Mouse (Mus musculus) spleen, postnatal 0 days (tissue): ENCODE results near the gene Zfp874b. TPM values are rescaled to one million over a fixed set of nuclear protein-coding genes. Genes with fewer than 3 reads are reported as not detected.

ENCODE experiments used
- polyA plus RNA-seq: library from polyadenylated mRNA; unstranded; fragments of >200 nt; fragmentation: Nextera tagmentation; extraction: Ambion mirVana; gene quantifications from 2 replicates; pipeline ENCODE4 v1.2.1, GENCODE M21; 2015

Gene Zfp874b
- polyA plus RNA-seq: 3.1 and 3.8 TPM in 2 replicates

DNA sequence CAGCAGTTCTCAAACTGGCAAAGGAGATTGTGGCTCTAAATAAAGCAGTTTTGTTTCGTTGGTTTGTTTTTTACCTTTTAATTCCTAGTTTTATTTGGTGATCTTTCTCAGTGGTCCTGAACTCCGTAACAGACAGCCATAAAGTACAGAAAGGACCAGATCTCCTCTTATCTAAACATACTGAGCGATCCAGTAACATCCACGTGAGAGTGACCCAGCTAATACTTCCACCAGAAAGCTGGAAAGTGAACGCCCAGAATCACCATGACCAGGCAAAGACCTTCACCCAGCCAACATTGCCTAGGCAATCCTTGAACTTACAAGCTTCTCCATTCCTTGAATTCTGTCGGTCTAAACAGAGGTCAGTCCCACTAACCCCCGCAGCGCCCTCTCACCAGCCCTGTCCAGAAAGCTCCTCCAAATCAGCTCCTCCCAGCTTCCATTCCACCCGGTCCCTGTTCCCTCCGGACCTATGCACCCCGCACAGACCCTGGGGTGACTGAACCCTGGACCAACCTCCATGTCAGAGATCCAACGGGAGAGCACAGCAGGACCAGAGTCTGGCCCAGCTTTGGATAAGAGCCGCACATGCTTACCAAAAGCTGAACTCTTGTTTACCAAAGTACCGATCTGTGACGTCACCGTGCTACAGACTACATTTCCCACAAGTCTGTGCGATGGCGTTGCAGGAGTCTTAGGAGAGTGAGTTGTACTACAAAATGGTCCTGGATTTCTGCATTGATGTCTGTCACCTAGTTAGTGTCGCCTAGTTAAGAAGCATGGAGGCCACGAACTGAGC lies at the start of gene Zfp874b:
TSS of gene Zfp874b (minus strand) at position 634 of the 799 bp plus-strand sequence.

DNA sequence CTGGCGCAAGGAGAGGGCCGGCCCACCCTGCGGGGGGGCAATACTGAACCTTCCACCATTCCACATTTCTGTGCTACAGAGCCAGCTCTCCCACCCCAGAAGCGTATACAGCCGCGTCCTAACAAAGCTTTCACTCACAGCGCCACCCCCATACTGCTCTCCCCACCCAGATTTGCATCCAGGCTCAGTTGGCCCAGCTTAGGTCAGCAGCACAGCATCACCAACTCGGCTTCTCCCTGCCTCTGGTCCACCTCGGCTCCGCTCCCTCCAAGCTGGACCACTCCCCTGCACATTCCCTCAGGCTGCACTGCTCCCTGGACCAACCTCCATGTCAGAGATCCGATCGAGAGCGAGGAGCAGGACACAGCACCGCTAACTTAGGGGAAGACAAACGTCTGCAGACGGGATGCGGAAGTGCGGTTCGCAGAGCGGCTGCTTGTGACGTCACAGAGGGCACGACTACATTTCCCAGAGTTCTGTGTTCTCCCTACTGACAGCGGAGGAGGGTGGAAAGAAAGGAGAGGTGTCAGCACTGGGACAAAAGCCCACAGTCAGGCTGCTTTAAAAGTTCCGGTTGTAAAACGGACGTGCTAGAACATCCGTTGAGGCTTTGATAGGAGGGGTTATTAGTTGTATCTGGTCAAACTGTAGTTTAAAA lies 41.8 kb upstream of the Zfp874b start, which contains the start of the genes Gm26965 and Zfp87:
TSS of gene Gm26965 (minus strand) at position 399 of the 658 bp plus-strand sequence.
TSS of gene Zfp87 (minus strand) at position 425 of the 658 bp plus-strand sequence.

DNA sequence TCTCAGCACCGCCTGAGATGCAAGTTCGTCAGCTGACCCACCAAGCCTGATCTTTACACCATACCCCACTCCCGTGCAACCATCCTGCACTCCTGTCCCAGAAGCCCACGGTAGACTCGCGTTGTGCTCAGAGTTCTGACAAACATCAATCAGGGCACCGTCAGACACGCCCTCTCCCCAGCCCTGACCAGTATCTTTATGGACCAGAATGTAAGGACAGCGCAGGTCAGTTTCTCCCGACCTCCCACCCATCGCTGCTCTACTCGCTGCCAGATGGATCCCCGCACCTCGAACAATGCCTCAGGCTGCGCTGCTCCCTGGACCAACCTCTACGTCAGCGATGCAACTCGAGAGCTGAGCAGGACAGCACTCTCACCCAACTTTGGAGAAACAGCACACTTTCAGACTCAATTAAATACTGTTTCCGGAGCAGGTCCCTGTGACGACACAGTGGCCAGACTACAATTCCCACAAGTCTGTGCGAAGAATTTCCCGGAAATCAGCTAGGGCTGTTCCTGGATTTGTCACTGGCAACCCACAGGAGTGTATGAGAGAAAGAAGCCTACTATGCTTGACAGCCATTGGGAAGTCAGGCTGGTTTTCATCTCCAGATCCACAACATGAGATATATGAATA lies 16.1 kb upstream of the Zfp874b start, which contains the start of gene Zfp58:
TSS of gene Zfp58 (minus strand) at position 472 of the 636 bp plus-strand sequence.

DNA sequence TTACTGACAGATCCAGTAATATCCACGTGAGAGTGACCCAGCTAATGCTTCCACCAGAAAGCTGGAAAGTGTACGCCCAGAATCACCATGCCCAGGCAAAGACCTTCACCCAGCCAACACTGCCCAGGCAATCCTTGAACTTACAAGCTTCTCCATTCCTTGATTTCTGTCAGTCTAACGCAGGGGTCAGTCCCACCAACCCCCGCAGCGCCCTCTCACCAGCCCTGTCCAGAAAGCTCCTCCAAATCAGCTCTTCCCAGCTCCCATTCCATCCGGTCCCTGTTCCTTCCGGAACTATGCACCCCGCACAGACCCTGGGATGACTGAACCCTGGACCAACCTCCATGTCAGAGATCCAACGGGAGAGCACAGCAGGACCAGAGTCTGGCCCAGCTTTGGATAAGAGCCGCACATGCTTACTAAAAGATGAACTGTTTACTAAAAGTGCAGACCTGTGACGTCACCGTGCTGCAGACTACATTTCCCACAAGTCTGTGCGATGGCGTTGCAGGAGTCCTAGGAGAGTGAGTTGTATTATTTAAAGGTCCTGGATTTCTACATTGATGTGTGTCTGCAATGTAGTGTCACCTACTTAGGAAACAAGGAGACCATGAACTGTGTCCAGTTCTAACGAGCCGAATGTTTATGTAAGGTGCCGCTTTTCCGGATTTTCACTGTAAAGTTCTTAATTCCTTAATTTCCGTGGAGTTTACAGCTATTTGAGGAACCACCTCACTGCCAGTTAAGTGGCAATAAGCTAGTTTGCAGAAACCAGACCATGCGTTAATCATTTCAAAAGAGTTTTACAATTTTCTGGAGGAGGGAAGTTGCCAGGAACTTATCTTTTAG lies 32.7 kb downstream of the Zfp874b start, which contains the start of gene Zfp874a:
TSS of gene Zfp874a (minus strand) at position 453 of the 849 bp plus-strand sequence.

Other genes with a start within 250 kb of the Zfp874b start
- gene Zfp458, start 205.8 kb downstream of the Zfp874b start, polyA plus RNA-seq: 0.95 and 1.1 TPM in 2 replicates
- gene Zfp457, start 177.8 kb downstream of the Zfp874b start, polyA plus RNA-seq: 0.49 and 0.53 TPM in 2 replicates
- 1.3 TPM in 2 replicates for gene Zfp595, start 151.7 kb downstream of the Zfp874b start, polyA plus RNA-seq
- 0.25 TPM in 1 of 2 replicates, not detected in the other for gene Gm28044, start 123.7 kb downstream of the Zfp874b start, polyA plus RNA-seq
- 0.78 and 0.92 TPM in 2 replicates for gene Zfp953, start 123.7 kb downstream of the Zfp874b start, polyA plus RNA-seq
- 0.24 and 0.38 TPM in 2 replicates for gene Gm28041, start 108.5 kb downstream of the Zfp874b start, polyA plus RNA-seq
- 0.79 and 1.2 TPM in 2 replicates for gene Zfp456, start 108.4 kb downstream of the Zfp874b start, polyA plus RNA-seq
- 2.1 and 2.4 TPM in 2 replicates for gene Zfp429, start 84.4 kb downstream of the Zfp874b start, polyA plus RNA-seq
- 0.41 and 0.76 TPM in 2 replicates for gene Zfp459, start 62.8 kb downstream of the Zfp874b start, polyA plus RNA-seq
- gene Zfp874a, start 32.6 kb downstream of the Zfp874b start, polyA plus RNA-seq: 5.7 and 7.4 TPM in 2 replicates
- 3.3 and 3.8 TPM in 2 replicates for gene Zfp58, start 16.3 kb upstream of the Zfp874b start, polyA plus RNA-seq
- not detected in 2 replicates for gene Gm26965, start 41.9 kb upstream of the Zfp874b start, polyA plus RNA-seq
- gene Zfp87, start 41.9 kb upstream of the Zfp874b start, polyA plus RNA-seq: 14.5 and 17.2 TPM in 2 replicates
- 3.8 and 3.9 TPM in 2 replicates for gene Zfp748, start 69.6 kb upstream of the Zfp874b start, polyA plus RNA-seq
- 1.8 and 2.7 TPM in 2 replicates for gene Zfp729b, start 125.4 kb upstream of the Zfp874b start, polyA plus RNA-seq
- not detected in 2 replicates for gene Gm49345, start 153.5 kb upstream of the Zfp874b start, polyA plus RNA-seq
- 1.5 and 2.4 TPM in 2 replicates for gene Zfp729a, start 153.5 kb upstream of the Zfp874b start, polyA plus RNA-seq
- gene Zfp738, start 202.8 kb upstream of the Zfp874b start, polyA plus RNA-seq: 4.5 and 6.9 TPM in 2 replicates
- 1.8 and 2.3 TPM in 2 replicates for gene Zfp65, start 244.9 kb upstream of the Zfp874b start, polyA plus RNA-seq